ENCODE assay signal across 20 mouse cellular contexts in the genomic region with DNA sequence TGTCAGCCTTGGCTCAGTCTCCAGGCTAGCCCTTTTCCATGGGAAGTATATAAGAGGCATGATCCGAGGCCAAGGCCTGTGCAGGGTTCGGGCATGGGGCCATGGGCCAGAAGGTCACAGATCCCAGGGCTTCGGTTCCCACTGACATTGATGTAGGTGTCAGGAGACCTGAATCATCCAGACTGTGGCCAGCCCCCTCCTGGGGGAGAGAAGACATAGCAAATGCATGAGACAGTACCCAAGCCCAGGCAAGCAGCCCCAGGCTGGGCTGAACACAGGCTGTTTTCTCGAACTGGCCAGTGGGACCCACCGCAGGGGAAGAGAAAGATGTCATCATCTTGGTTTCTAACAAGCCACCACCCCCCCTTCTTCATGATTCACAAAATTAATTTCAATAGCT. TPM values are rescaled to one million over a fixed set of nuclear protein-coding genes. Genes with fewer than 3 reads are reported as not detected.
DNase-seq lines count a peak whose midpoint lies in the region; ATAC-seq and TF ChIP-seq lines count a peak whose summit lies in the region.
"Had no signal": no experiment of that assay in that cellular context is flagged by ENCODE, and none has a peak within 500 bp of the region (broad histone marks: within the 10 kb centered on the region; RNA-seq: fewer than 3 reads in every experiment).

No protein-coding gene starts in this region.

- no peak overlapping the region for H3K4me3 ChIP-seq in forebrain, embryonic 10.5 days
- H3K4me3 ChIP-seq in forebrain, embryonic 11.5 days (ENCODE audit: low read depth, low read length), result no peak overlapping the region
- H3K4me3 ChIP-seq in kidney, embryonic 16.5 days (ENCODE audit: low read length), result no peak overlapping the region
- no peak overlapping the region for H3K4me3 ChIP-seq in thymus, adult 2 months (ENCODE audit: control insufficient read depth, insufficient read depth, low read length)
- H3K4me3 ChIP-seq: embryonic facial prominence, embryonic 13.5 days; kidney, embryonic 15.5 days; limb, embryonic 13.5 days; midbrain, embryonic 12.5 days had no signal

- WGBS in forebrain, embryonic 10.5 days, result 85% methylated on average over 5 of the region's 5 CpGs
- WGBS in forebrain, embryonic 11.5 days, result 71% methylated on average over 5 of the region's 5 CpGs
- WGBS in kidney, embryonic 16.5 days, result 54% methylated on average over 5 of the region's 5 CpGs
- 87% methylated on average over 5 of the region's 5 CpGs for WGBS in thymus, adult 2 months

- TF ChIP-seq POLR2A in thymus, adult 2 months (IDR thresholded peaks at IDR 0.05; ENCODE audit: control insufficient read depth, extremely low read depth, insufficient read depth, low read length, poor library complexity), result no peak

- H3K4me2 ChIP-seq in forebrain, embryonic 11.5 days (ENCODE audit: low read depth, low read length, severe bottlenecking), result no peak overlapping the region
- no peak overlapping the region for H3K4me2 ChIP-seq in kidney, embryonic 16.5 days (replicated peaks; ENCODE audit: low read depth, low read length)
- H3K4me2 ChIP-seq: embryonic facial prominence, embryonic 13.5 days; hindbrain, embryonic 14.5 days; kidney, embryonic 15.5 days; limb, embryonic 13.5 days; midbrain, embryonic 12.5 days had no signal

- H3K9ac ChIP-seq in forebrain, embryonic 11.5 days (ENCODE audit: low read length), result no peak overlapping the region
- no peak overlapping the region for H3K9ac ChIP-seq in kidney, embryonic 16.5 days (replicated peaks; ENCODE audit: low read length)
- H3K9ac ChIP-seq: embryonic facial prominence, embryonic 13.5 days; forebrain, postnatal 0 days; hindbrain, embryonic 14.5 days; kidney, embryonic 15.5 days; limb, embryonic 13.5 days; liver, postnatal 0 days; midbrain, embryonic 12.5 days had no signal

- no peak for ATAC-seq in forebrain, embryonic 11.5 days (replicated peaks; ENCODE audit: low FRiP score)
- ATAC-seq in kidney, embryonic 16.5 days (ENCODE audit: low FRiP score, low TSS enrichment), result no peak
- ATAC-seq: forebrain, postnatal 0 days; liver, postnatal 0 days had no signal

- no peaks in the 10 kb centered on the region for H3K36me3 ChIP-seq in forebrain, embryonic 10.5 days (replicated peaks)
- no peaks in the 10 kb centered on the region for H3K36me3 ChIP-seq in forebrain, embryonic 11.5 days (ENCODE audit: control insufficient read depth, insufficient read depth, low read length)
- no peaks in the 10 kb centered on the region for H3K36me3 ChIP-seq in kidney, embryonic 16.5 days (ENCODE audit: insufficient read depth, low read length)
- no peaks in the 10 kb centered on the region for H3K36me3 ChIP-seq in thymus, adult 2 months (ENCODE audit: control insufficient read depth, insufficient read depth, low read length)
- H3K36me3 ChIP-seq: embryonic facial prominence, embryonic 13.5 days; kidney, embryonic 15.5 days; limb, embryonic 13.5 days; midbrain, embryonic 12.5 days had no signal

- no peaks in the 10 kb centered on the region for H3K27me3 ChIP-seq in forebrain, embryonic 10.5 days (ENCODE audit: poor library complexity, severe bottlenecking)
- no peaks in the 10 kb centered on the region for H3K27me3 ChIP-seq in forebrain, embryonic 11.5 days (ENCODE audit: control insufficient read depth, insufficient read depth, low read length)
- no peaks in the 10 kb centered on the region for H3K27me3 ChIP-seq in kidney, embryonic 16.5 days (ENCODE audit: insufficient read depth, low read length)
- no peaks in the 10 kb centered on the region for H3K27me3 ChIP-seq in thymus, adult 2 months (ENCODE audit: control insufficient read depth, insufficient read depth, low read length)
- H3K27me3 ChIP-seq: embryonic facial prominence, embryonic 13.5 days; kidney, embryonic 15.5 days; limb, embryonic 13.5 days; midbrain, embryonic 12.5 days had no signal

- no peak for TF ChIP-seq CTCF in thymus, adult 2 months (IDR thresholded peaks at IDR 0.05; ENCODE audit: borderline replicate concordance, control insufficient read depth, extremely low read depth, insufficient read depth, low read length, poor library complexity)

- intact Hi-C loops in heart, postnatal 25 days (cut with DNase I), result no loop called here

- DNase-seq in forebrain, embryonic 10.5 days (ENCODE audit: extremely low spot score, low spot score), result no peak
- no peak for DNase-seq in forebrain, embryonic 11.5 days (ENCODE audit: low spot score)
- peak; percentile 15 for DNase-seq in retina, postnatal 1 day
- DNase-seq in retina, embryonic 14.5 days (ENCODE audit: low spot score), result no peak
- peak; percentile 28 for DNase-seq in heart, postnatal 25 days (ENCODE audit: low spot score)
- no peak for DNase-seq in right cerebral cortex, postnatal 14 days
- DNase-seq in thymus, adult 2 months, result no peak
- DNase-seq: B cell, adult 2 months; cerebellum, postnatal 25 days; forebrain, postnatal 0 days; layer of hippocampus, adult 9-11 months; liver, postnatal 0 days; spleen, adult 18-20 months had no signal

- no peaks in the 10 kb centered on the region for H3K9me3 ChIP-seq in forebrain, embryonic 10.5 days
- no peaks in the 10 kb centered on the region for H3K9me3 ChIP-seq in forebrain, embryonic 11.5 days (ENCODE audit: control insufficient read depth, low read length)
- no peaks in the 10 kb centered on the region for H3K9me3 ChIP-seq in kidney, embryonic 16.5 days (ENCODE audit: low read length)
- H3K9me3 ChIP-seq: embryonic facial prominence, embryonic 13.5 days; kidney, embryonic 15.5 days; limb, embryonic 13.5 days; midbrain, embryonic 12.5 days had no signal

- 0 out of 2 replicates have a peak overlapping the region, but pooled peaks have one; percentile 8 for H3K27ac ChIP-seq in forebrain, embryonic 10.5 days
- no peak overlapping the region for H3K27ac ChIP-seq in forebrain, embryonic 11.5 days (ENCODE audit: low read depth, low read length)
- H3K27ac ChIP-seq in kidney, embryonic 16.5 days (ENCODE audit: low read length), result no peak overlapping the region
- no peak overlapping the region for H3K27ac ChIP-seq in thymus, adult 2 months (ENCODE audit: control insufficient read depth, insufficient read depth, low read length)
- H3K27ac ChIP-seq: embryonic facial prominence, embryonic 13.5 days; hindbrain, embryonic 14.5 days; kidney, embryonic 15.5 days; limb, embryonic 13.5 days; midbrain, embryonic 12.5 days had no signal

- H3K4me1 ChIP-seq in forebrain, embryonic 10.5 days, result peaks cover 15% of the 10 kb centered on the region; the same call in 1 of the 2 replicates
- no peaks in the 10 kb centered on the region for H3K4me1 ChIP-seq in forebrain, embryonic 11.5 days (replicated peaks; ENCODE audit: control insufficient read depth, insufficient read depth, low read length)
- H3K4me1 ChIP-seq in kidney, embryonic 16.5 days (ENCODE audit: insufficient read depth, low read length), result peaks cover 12% of the 10 kb centered on the region; the same call in 1 of the 2 replicates
- peaks cover 7% of the 10 kb centered on the region for H3K4me1 ChIP-seq in thymus, adult 2 months (replicated peaks; ENCODE audit: control insufficient read depth, insufficient read depth, low read length)
- H3K4me1 ChIP-seq: midbrain, embryonic 12.5 days had no signal

RNA-seq across cellular contexts. Expression of a gene that starts 33.9 kb away (rescaled TPM):
- not detected in 2 replicates for polyA plus RNA-seq in forebrain, embryonic 10.5 days (2016; fragmentation: Nextera tagmentation; extraction: Ambion mirVana)
- not detected in 2 replicates for polyA plus RNA-seq in forebrain, embryonic 11.5 days (2014; fragmentation: Nextera tagmentation; extraction: Ambion mirVana)
- not detected for total RNA-seq in heart, postnatal 25 days (2021)
- polyA plus RNA-seq in kidney, embryonic 16.5 days (2015; fragmentation: Nextera tagmentation; extraction: Ambion mirVana), result not detected in 2 replicates
- not detected in 2 replicates for polyA plus RNA-seq in thymus, adult 2 months (2012; rRNA removed)
- total RNA-seq: ES-E14; forebrain, postnatal 0 days had no signal
- polyA plus RNA-seq: embryonic facial prominence, embryonic 13.5 days; forebrain, postnatal 0 days; hindbrain, embryonic 14.5 days; kidney, embryonic 15.5 days; limb, embryonic 13.5 days; liver, postnatal 0 days; midbrain, embryonic 12.5 days had no signal

RNA-seq across cellular contexts. Expression of a gene that starts 42.7 kb away (rescaled TPM):
- polyA plus RNA-seq in forebrain, embryonic 10.5 days (2016; fragmentation: Nextera tagmentation; extraction: Ambion mirVana), result 2.0 and 4.9 TPM in 2 replicates
- polyA plus RNA-seq in forebrain, embryonic 11.5 days (2014; fragmentation: Nextera tagmentation; extraction: Ambion mirVana), result 3.6 and 3.8 TPM in 2 replicates
- not detected for total RNA-seq in heart, postnatal 25 days (2021)
- 0.99 and 1.2 TPM in 2 replicates for polyA plus RNA-seq in kidney, embryonic 16.5 days (2015; fragmentation: Nextera tagmentation; extraction: Ambion mirVana)
- 1.8 and 1.9 TPM in 2 replicates for polyA plus RNA-seq in thymus, adult 2 months (2012; rRNA removed)
- total RNA-seq: ES-E14; forebrain, postnatal 0 days had no signal
- polyA plus RNA-seq: forebrain, postnatal 0 days had no signal

RNA-seq across cellular contexts. Expression of a gene that starts 59.6 kb away (rescaled TPM):
- 10.3 and 11.8 TPM in 2 replicates for polyA plus RNA-seq in forebrain, embryonic 10.5 days (2016; fragmentation: Nextera tagmentation; extraction: Ambion mirVana)
- 7.3 and 10.4 TPM in 2 replicates for polyA plus RNA-seq in forebrain, embryonic 11.5 days (2014; fragmentation: Nextera tagmentation; extraction: Ambion mirVana)
- total RNA-seq in heart, postnatal 25 days (2021), result 1 to 10 TPM; 5.0 to 5.6 TPM
- 29.6 and 30.7 TPM in 2 replicates for polyA plus RNA-seq in kidney, embryonic 16.5 days (2015; fragmentation: Nextera tagmentation; extraction: Ambion mirVana)
- 24.9 and 26.7 TPM in 2 replicates for polyA plus RNA-seq in thymus, adult 2 months (2012; rRNA removed)

Comparison
In these comparisons a context has a peak if more than half of its experiments do, and no peak if none do; other contexts are left out.
1. DNase-seq: peak in retina, postnatal 1 day (single experiment) and heart, postnatal 25 days (single experiment); none in forebrain, embryonic 10.5 days (single experiment), forebrain, embryonic 11.5 days (single experiment), retina, embryonic 14.5 days (single experiment), right cerebral cortex, postnatal 14 days (single experiment) and thymus, adult 2 months (single experiment).